Mouse (Mus musculus) colon, adult 2 months (tissue): ENCODE data around the gene Gm10134. TPM values are rescaled to one million over a fixed set of nuclear protein-coding genes. Genes with fewer than 3 reads are reported as not detected.

ENCODE experiments used
- polyA plus RNA-seq: library from polyadenylated mRNA; depleted of rRNA; stranded (reverse); fragments of >200 nt; gene quantifications from 2 replicates; pipeline ENCODE4 v1.2.3, GENCODE M21; 2012; rRNA removed

Gm10134 gene
- polyA plus RNA-seq = 0.71 and 1.4 TPM in 2 replicates

DNA sequence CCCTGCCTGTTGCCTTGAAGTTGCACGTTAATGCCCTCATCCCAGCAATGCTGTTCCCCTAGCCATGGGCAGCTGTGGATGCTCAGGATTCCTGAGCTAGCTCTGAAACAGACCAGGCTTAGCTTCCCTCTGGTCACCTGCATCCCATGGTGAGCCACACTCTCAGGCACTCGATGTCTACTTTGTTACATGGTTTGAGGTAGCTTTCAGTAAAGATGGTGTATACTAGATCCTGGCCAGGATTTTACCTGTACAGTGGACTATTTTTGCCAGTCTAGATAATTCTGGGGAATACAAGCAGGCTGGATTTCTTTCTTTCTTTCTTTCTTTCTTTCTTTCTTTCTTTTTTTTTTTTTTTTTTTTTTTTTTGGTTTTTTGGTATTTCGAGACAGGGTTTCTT lies at the start of gene Gm10134:
TSS of gene Gm10134 (plus strand) at position 301 of the 400 bp plus-strand sequence.

DNA sequence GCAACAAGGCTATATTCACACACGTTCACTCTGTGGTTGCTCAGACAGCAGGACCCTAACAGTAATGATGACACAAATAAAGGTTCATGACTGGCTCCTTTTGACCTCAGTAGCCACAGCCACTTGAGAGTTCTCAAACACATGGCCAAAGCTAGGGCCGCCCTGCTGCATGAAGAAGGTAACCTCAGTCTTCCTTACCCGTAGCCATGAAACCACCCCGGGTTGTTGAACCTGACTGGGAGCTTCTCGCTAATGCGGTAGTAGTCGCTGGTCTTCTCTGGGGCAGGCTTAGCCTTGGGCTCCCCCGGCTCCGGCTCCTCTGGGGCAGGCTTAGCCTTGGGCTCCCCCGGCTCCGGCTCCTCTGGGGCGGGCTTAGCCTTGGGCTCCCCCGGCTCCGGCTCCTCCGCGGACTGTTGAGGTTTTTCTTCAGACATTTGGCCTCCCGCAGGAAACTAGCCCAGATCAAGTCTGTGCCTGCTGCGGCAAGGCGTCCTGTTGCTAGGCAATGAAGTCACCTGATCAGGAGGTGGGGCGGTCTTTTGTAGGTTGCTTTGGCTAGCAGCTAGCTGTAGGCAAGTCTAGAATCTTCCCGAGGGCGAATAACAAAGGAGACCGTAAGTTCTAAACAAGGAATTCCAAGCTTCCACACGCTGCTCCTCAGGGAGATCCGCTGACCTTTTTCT lies 39.9 kb upstream of the Gm10134 start, which contains the start of gene 1700007K13Rik:
TSS of gene 1700007K13Rik (minus strand) at position 497 of the 683 bp plus-strand sequence.

DNA sequence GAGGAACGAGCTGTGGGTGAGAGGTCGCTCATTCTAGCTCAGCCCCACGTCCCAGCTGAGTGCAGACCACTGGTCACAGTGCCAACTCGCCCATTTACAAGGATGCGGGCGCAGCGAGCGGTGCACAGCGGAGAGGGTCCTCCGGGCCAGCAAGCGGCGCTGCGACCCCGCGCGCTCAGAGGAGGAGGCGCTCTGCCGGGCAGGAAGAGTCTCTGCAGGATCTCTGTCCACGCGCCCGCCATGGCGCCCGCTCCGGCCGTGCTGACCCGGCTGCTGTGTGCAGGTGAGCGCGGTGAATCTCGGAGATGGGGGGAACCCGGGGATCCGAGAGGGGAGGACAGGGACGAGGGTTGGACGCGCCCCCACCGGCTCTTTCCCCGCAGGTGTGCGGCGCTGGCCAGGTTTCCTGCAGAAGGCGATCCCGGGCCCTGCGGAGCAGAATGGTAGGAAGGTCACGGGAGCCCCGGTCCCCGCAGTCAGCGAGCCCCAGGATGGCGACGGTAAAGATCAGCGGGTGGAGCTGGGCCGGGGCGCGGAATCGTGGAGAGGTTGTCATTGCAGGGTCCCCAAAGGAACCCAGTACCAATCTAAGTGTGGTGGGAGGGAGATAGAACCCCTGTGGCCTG lies 37.9 kb upstream of the Gm10134 start, which contains the start of gene Mrps2:
TSS of gene Mrps2 (plus strand) at position 207 of the 626 bp plus-strand sequence.

DNA sequence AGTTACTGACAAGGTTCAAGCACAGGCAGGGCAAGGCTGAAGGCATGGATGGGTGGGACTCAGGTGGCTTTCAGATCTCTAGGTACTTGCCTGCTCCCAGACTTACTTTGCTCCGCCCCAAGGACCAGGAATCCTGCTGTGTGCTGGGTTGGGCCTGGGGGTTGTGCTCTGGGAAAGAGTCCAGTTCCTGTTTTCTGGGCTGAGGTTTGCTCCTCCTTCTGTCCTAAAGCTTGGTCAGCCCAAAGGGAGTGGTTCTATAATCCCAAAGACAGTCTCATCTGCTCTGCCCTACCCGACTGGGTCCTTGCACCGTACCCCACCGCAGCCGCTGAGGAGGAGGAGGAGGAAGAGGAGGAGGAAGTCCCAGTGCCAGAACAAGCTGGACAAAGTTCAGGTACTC lies 9.2 kb upstream of the Gm10134 start, which contains the start of gene Gbgt1:
TSS of gene Gbgt1 (plus strand) at position 221 of the 400 bp plus-strand sequence.

GRCm38 (mm10) chr2:28512798-28513401 lies 7.0 kb downstream of the Gm10134 start, which contains the start of gene Ralgds:
Ralgds (plus strand) TSS chr2:28513125.

Other genes starting within 250 kb of the Gm10134 start
- 2.3 and 2.7 TPM in 2 replicates for gene Ppp1r26, start 59.3 kb upstream of the Gm10134 start, polyA plus RNA-seq
- gene 1700007K13Rik, start 39.8 kb upstream of the Gm10134 start, polyA plus RNA-seq = not detected in 2 replicates
- 33.9 and 39.7 TPM in 2 replicates for gene Mrps2, start 38.0 kb upstream of the Gm10134 start, polyA plus RNA-seq
- gene Gbgt1, start 9.2 kb upstream of the Gm10134 start, polyA plus RNA-seq = 5.0 and 5.7 TPM in 2 replicates
- 145 and 148 TPM in 2 replicates for gene Ralgds, start 7.0 kb downstream of the Gm10134 start, polyA plus RNA-seq
- 0.58 and 728 TPM in 2 replicates for gene Cel, start 57.3 kb downstream of the Gm10134 start, polyA plus RNA-seq
- gene Gtf3c5, start 77.7 kb downstream of the Gm10134 start, polyA plus RNA-seq = 21.2 and 22.9 TPM in 2 replicates
- gene Gfi1b, start 115.9 kb downstream of the Gm10134 start, polyA plus RNA-seq = 1.1 and 1.2 TPM in 2 replicates
- gene Tsc1, start 135.1 kb downstream of the Gm10134 start, polyA plus RNA-seq = 9.5 and 10.0 TPM in 2 replicates
- 0.39 and 0.92 TPM in 2 replicates for gene Spaca9, start 193.6 kb downstream of the Gm10134 start, polyA plus RNA-seq
- 0.14 and 0.20 TPM in 2 replicates for gene Ak8, start 194.1 kb downstream of the Gm10134 start, polyA plus RNA-seq